In the genomic region with DNA sequence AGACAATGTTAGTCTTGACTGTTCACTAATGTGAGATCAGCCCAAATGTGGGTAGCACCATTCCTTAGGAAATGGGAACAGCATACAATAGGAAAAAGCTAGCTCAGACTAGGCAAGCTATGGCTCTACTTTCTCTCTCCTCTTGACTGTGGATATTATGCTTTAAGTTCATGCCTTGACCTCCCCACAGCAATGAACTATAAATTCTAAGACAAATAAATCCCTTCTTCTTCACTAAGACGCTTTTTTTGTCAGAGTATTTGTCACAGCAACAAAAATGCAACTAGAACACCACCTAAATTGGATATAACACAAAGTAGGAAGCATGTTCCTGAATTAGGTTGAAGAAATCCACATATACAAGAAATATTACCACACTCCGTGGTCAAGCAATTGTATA, we compare ENCODE assay signal across 13 mouse cellular contexts. TPM values are rescaled to one million over a fixed set of nuclear protein-coding genes. Genes with fewer than 3 reads are reported as not detected.
DNase-seq lines count a peak whose midpoint lies in the region; ATAC-seq lines count a peak whose summit lies in the region.
"Had no signal": no experiment of that assay in that cellular context is flagged by ENCODE, and none has a peak within 500 bp of the region (broad histone marks: within the 10 kb centered on the region; RNA-seq: fewer than 3 reads in every experiment).

Gene Amy1, minus strand, starts transcription at position 101 of the 400 bp plus-strand sequence.

- H3K9ac ChIP-seq in hindbrain, embryonic 15.5 days = no peak within 1 kb of the TSS
- no peak within 1 kb of the TSS for H3K9ac ChIP-seq in neural tube, embryonic 15.5 days (replicated peaks)
- H3K9ac ChIP-seq: heart, embryonic 13.5 days; midbrain, embryonic 12.5 days had no signal

- no peaks in the 10 kb centered on the region for H3K27me3 ChIP-seq in hindbrain, embryonic 15.5 days
- H3K27me3 ChIP-seq in hindbrain, embryonic 10.5 days (ENCODE audit: insufficient read depth, poor library complexity, severe bottlenecking) = no peaks in the 10 kb centered on the region
- no peaks in the 10 kb centered on the region for H3K27me3 ChIP-seq in neural tube, embryonic 15.5 days (replicated peaks)
- H3K27me3 ChIP-seq: heart, embryonic 13.5 days; midbrain, embryonic 12.5 days had no signal

- no peak within 1 kb of the TSS for H3K27ac ChIP-seq in hindbrain, embryonic 15.5 days (replicated peaks)
- H3K27ac ChIP-seq in hindbrain, embryonic 10.5 days = no peak within 1 kb of the TSS
- no peak within 1 kb of the TSS for H3K27ac ChIP-seq in neural tube, embryonic 15.5 days (replicated peaks)
- H3K27ac ChIP-seq: heart, embryonic 13.5 days; midbrain, embryonic 12.5 days had no signal

- H3K36me3 ChIP-seq in hindbrain, embryonic 15.5 days = peaks cover 37% of the 10 kb centered on the region
- H3K36me3 ChIP-seq in hindbrain, embryonic 10.5 days = peaks cover 79% of the 10 kb centered on the region
- H3K36me3 ChIP-seq in neural tube, embryonic 15.5 days = peaks cover 16% of the 10 kb centered on the region

- no peak for ATAC-seq in hindbrain, embryonic 15.5 days (ENCODE audit: low FRiP score, low read depth)
- ATAC-seq in neural tube, embryonic 15.5 days (ENCODE audit: low FRiP score) = no peak

- no peak for DNase-seq in hindbrain, embryonic 10.5 days (ENCODE audit: low spot score)
- DNase-seq in urinary bladder, adult 2 months (ENCODE audit: low spot score) = no peak
- no peak for DNase-seq in urinary bladder, postnatal 25 days (ENCODE audit: low spot score)
- DNase-seq in layer of hippocampus, postnatal 25 days (ENCODE audit: extremely low spot score in 1 of 2, low spot score in 1 of 2) = no peak
- no peak for DNase-seq in cerebellum, postnatal 10 days
- DNase-seq in spleen, postnatal 36 days (ENCODE audit: low spot score in 2 of 2) = no peak
- DNase-seq: cerebellum, adult 11 months; kidney, postnatal 14 days; lung, adult 18-20 months had no signal

- 95% methylated on average over 2 of the region's 2 CpGs for WGBS in hindbrain, embryonic 15.5 days
- 96% methylated on average over 2 of the region's 2 CpGs for WGBS in hindbrain, embryonic 10.5 days
- 95% methylated on average over 2 of the region's 2 CpGs for whole genome bisulfite sequencing in neural tube, embryonic 15.5 days

- H3K4me2 ChIP-seq in hindbrain, embryonic 15.5 days = no peak within 1 kb of the TSS
- no peak within 1 kb of the TSS for H3K4me2 ChIP-seq in neural tube, embryonic 15.5 days
- H3K4me2 ChIP-seq: heart, embryonic 13.5 days; midbrain, embryonic 12.5 days had no signal

- H3K4me1 ChIP-seq in hindbrain, embryonic 15.5 days (replicated peaks) = no peaks in the 10 kb centered on the region
- no peaks in the 10 kb centered on the region for H3K4me1 ChIP-seq in hindbrain, embryonic 10.5 days (replicated peaks)
- no peaks in the 10 kb centered on the region for H3K4me1 ChIP-seq in neural tube, embryonic 15.5 days
- H3K4me1 ChIP-seq: heart, embryonic 13.5 days; midbrain, embryonic 12.5 days had no signal

- no peak within 1 kb of the TSS for H3K4me3 ChIP-seq in hindbrain, embryonic 15.5 days
- H3K4me3 ChIP-seq in hindbrain, embryonic 10.5 days = no peak within 1 kb of the TSS
- no peak within 1 kb of the TSS for H3K4me3 ChIP-seq in neural tube, embryonic 15.5 days (replicated peaks)
- H3K4me3 ChIP-seq: heart, embryonic 13.5 days; midbrain, embryonic 12.5 days had no signal

- H3K9me3 ChIP-seq in hindbrain, embryonic 15.5 days = no peaks in the 10 kb centered on the region
- H3K9me3 ChIP-seq in hindbrain, embryonic 10.5 days = no peaks in the 10 kb centered on the region
- H3K9me3 ChIP-seq in neural tube, embryonic 15.5 days (replicated peaks) = no peaks in the 10 kb centered on the region
- H3K9me3 ChIP-seq: heart, embryonic 13.5 days; midbrain, embryonic 12.5 days had no signal

RNA-seq across cellular contexts. Expression of gene Amy1, which starts in this region (rescaled TPM):
- 19.9 TPM in 2 replicates for polyA plus RNA-seq in hindbrain, embryonic 15.5 days (2015; fragmentation: Nextera tagmentation; extraction: Ambion mirVana)
- 0.41 and 0.65 TPM in 2 replicates for polyA plus RNA-seq in hindbrain, embryonic 10.5 days (2016; fragmentation: Nextera tagmentation; extraction: Ambion mirVana)
- polyA plus RNA-seq in urinary bladder, adult 2 months (2012; rRNA removed) = 10.7 and 18.4 TPM in 2 replicates
- 10 to 100 TPM; 11.2 to 13.7 TPM for total RNA-seq in layer of hippocampus, postnatal 25 days (2021)
- polyA plus RNA-seq in neural tube, embryonic 15.5 days (2015; fragmentation: Nextera tagmentation; extraction: Ambion mirVana) = 15.6 and 20.2 TPM in 2 replicates
